Mouse (Mus musculus) limb, embryonic 14.5 days (tissue): ENCODE data around the gene Klc4. TPM values are rescaled to one million over a fixed set of nuclear protein-coding genes. Genes with fewer than 3 reads are reported as not detected.

Source experiments
- ATAC-seq: fragments of 200-750 bp; cut with Nextera tagmentation; 2 replicates; pipeline ENCODE4 v1.8.0; 2017; ENCODE audit warnings: low read depth, moderate number of reproducible peaks, moderate TSS enrichment; ENCODE audit not compliant: low FRiP score
- DNase-seq: peaks from one replicate; pipeline ENCODE4 v3.0.0-alpha.2; 2015; ENCODE audit warnings: low spot score
- H3K27ac ChIP-seq: fragments of 300-500 bp; sonication (generic); replicated peaks from 2 replicates; pipeline ENCODE4 v1.5.1; 2014; ENCODE audit warnings: low read depth, mild to moderate bottlenecking, low read length, moderate library complexity, mixed read lengths
- H3K27me3 ChIP-seq: fragments of 300-500 bp; sonication (generic); 2 replicates; pipeline ENCODE4 v1.6.1; 2014; ENCODE audit warnings: low read length, mixed read lengths; ENCODE audit not compliant: control insufficient read depth, insufficient read depth
- H3K36me3 ChIP-seq: fragments of 300-500 bp; sonication (generic); 2 replicates; pipeline ENCODE4 v1.6.1; 2014; ENCODE audit warnings: mild to moderate bottlenecking, low read length, moderate library complexity, mixed read lengths; ENCODE audit not compliant: control insufficient read depth, insufficient read depth
- H3K4me1 ChIP-seq: fragments of 300-500 bp; sonication (generic); 2 replicates; pipeline ENCODE4 v1.6.1; 2014; ENCODE audit warnings: antibody characterized with exemption, low read length, mixed read lengths; ENCODE audit not compliant: control insufficient read depth, insufficient read depth
- H3K4me2 ChIP-seq: fragments of 300-500 bp; sonication (generic); replicated peaks from 2 replicates; pipeline ENCODE4 v1.6.1; 2014; ENCODE audit warnings: low read depth, mild to moderate bottlenecking, low read length, moderate library complexity; ENCODE audit not compliant: severe bottlenecking
- H3K4me3 ChIP-seq: fragments of 300-500 bp; sonication (generic); replicated peaks from 2 replicates; pipeline ENCODE4 v1.5.1; 2014; ENCODE audit warnings: low read length
- H3K9ac ChIP-seq: fragments of 300-500 bp; sonication (generic); 2 replicates; pipeline ENCODE4 v1.6.1; 2014; ENCODE audit warnings: mild to moderate bottlenecking, low read depth, low read length, moderate library complexity; ENCODE audit not compliant: severe bottlenecking
- H3K9me3 ChIP-seq: fragments of 300-500 bp; sonication (generic); 2 replicates; pipeline ENCODE4 v1.6.1; 2016; ENCODE audit warnings: low read length; ENCODE audit not compliant: control insufficient read depth
- POLR2A ChIP-seq: fragments of 200-500 bp; IDR thresholded peaks from 2 replicates; pipeline ENCODE4 v1.8.0; 2012; ENCODE audit warnings: inconsistent platforms, mild to moderate bottlenecking, moderate library complexity, borderline replicate concordance; ENCODE audit not compliant: insufficient read depth, insufficient read length; ENCODE audit errors: extremely low read depth
- WGBS: fragments of 180-500 bp; shearing (Covaris S2); extraction: QIAGEN DNeasy Blood & Tissue Kit; methylation state at CpG from one replicate; pipeline ENCODE4 v1.1.7; 2014; 5-methylcytosine and 5-hydroxymethylcytosine counted together
- polyA plus RNA-seq, 2 experiments: library from polyadenylated mRNA; depleted of rRNA in 1 of 2; stranded (reverse) in 1 of 2; unstranded in 1 of 2; fragments of >200 nt; fragmentation: Nextera tagmentation in 1 of 2; extraction: Ambion mirVana in 1 of 2; gene quantifications; 2 replicates each; pipeline versions ENCODE4 v1.2.1 to v1.2.3; 2012 to 2014

Klc4 gene
- polyA plus RNA-seq, 2 experiments = 19.3 to 20.4 TPM

- peak overlapping the region; percentile 27 for H3K4me2 ChIP-seq
Measured at GRCm38 (mm10) chr17:46612820-46613219, 33.0 kb downstream of the Klc4 start.

GRCm38 (mm10) chr17:46612189-46612588 lies 33.6 kb downstream of the Klc4 start:
- DNase-seq (no peak), ATAC-seq (no peak)
- H3K4me2 ChIP-seq = peak overlapping the region; percentile 27; the same call in 1 of the 2 replicates
- H3K4me3 ChIP-seq = no peak overlapping the region
- no peaks in the 10 kb centered on the region for H3K27me3 ChIP-seq
- no peaks in the 10 kb centered on the region for H3K9me3 ChIP-seq
- no peaks in the 10 kb centered on the region; the same call in 1 of the 2 replicates for H3K36me3 ChIP-seq
- H3K27ac ChIP-seq = no peak overlapping the region
- H3K9ac ChIP-seq = no peak overlapping the region
- peaks cover 57% of the 10 kb centered on the region for H3K4me1 ChIP-seq
- 15% methylated on average over 2 of the region's 2 CpGs for WGBS
- TF ChIP-seq POLR2A = no peak

More at GRCm38 (mm10) chr17:46612820-46613219, 33.0 kb downstream of the Klc4 start:
- Histone ChIP-seq H3K36me3 (no peaks in the 10 kb centered on the region; the same call in 1 of the 2 replicates), H3K9ac (0 out of 2 replicates have a peak overlapping the region, but pooled peaks have one; percentile 2), H3K4me3 (no peak overlapping the region), H3K27ac (no peak overlapping the region), H3K4me1 (peaks cover 60% of the 10 kb centered on the region), H3K27me3 (no peaks in the 10 kb centered on the region), H3K9me3 (no peaks in the 10 kb centered on the region)
- DNase-seq = no peak
- TF ChIP-seq POLR2A = no peak
- no peak for ATAC-seq
- 10% methylated on average over 4 of the region's 4 CpGs for WGBS

GRCm38 (mm10) chr17:46611316-46611715 lies 34.5 kb downstream of the Klc4 start:
- Histone ChIP-seq H3K36me3 (no peaks in the 10 kb centered on the region; the same call in 1 of the 2 replicates), H3K4me2 (no peak overlapping the region), H3K27me3 (no peaks in the 10 kb centered on the region), H3K4me3 (no peak overlapping the region), H3K9ac (no peak overlapping the region), H3K27ac (no peak overlapping the region), H3K9me3 (no peaks in the 10 kb centered on the region), H3K4me1 (peaks cover 48% of the 10 kb centered on the region)
- WGBS = 96% methylated on average over 6 of the region's 6 CpGs
- ATAC-seq = no peak
- DNase-seq = no peak
- no peak for TF ChIP-seq POLR2A

- Histone ChIP-seq H3K9me3 (no peaks in the 10 kb centered on the region), H3K27ac (0 out of 2 replicates have a peak overlapping the region, but pooled peaks have one; percentile 1), H3K4me3 (no peak overlapping the region), H3K27me3 (no peaks in the 10 kb centered on the region), H3K36me3 (no peaks in the 10 kb centered on the region; the same call in 1 of the 2 replicates), H3K4me1 (peaks cover 42% of the 10 kb centered on the region), H3K4me2 (0 out of 2 replicates have a peak overlapping the region, but pooled peaks have one; percentile 21), H3K9ac (no peak overlapping the region)
- TF ChIP-seq POLR2A = no peak
- no peak for DNase-seq
- 54% methylated on average over 15 of the region's 15 CpGs for WGBS
- no peak for ATAC-seq
Measured at GRCm38 (mm10) chr17:46609721-46610514, 35.9 kb downstream of the Klc4 start.

- ATAC-seq = no peak
- 77% methylated on average over 12 of the region's 12 CpGs for WGBS
- H3K4me2 ChIP-seq = no peak overlapping the region
- H3K27me3 ChIP-seq = no peaks in the 10 kb centered on the region
- no peak for DNase-seq
- no peak overlapping the region for H3K4me3 ChIP-seq
- peaks cover 26% of the 10 kb centered on the region for H3K4me1 ChIP-seq
- no peaks in the 10 kb centered on the region; the same call in 1 of the 2 replicates for H3K36me3 ChIP-seq
- no peaks in the 10 kb centered on the region for H3K9me3 ChIP-seq
- H3K27ac ChIP-seq = no peak overlapping the region
- no peak for TF ChIP-seq POLR2A
- H3K9ac ChIP-seq = no peak overlapping the region
Measured at GRCm38 (mm10) chr17:46605987-46606386, 39.8 kb downstream of the Klc4 start.
